Mouse (Mus musculus) embryonic facial prominence, embryonic 14.5 days (tissue): ENCODE measurements at regions not wholly inside any gene's neighbourhood (a gene's known extent, or its start where the extent isn't known, plus 50 kb on each side); places are given as distances from the start of the nearest gene placed in this dataset.

Experiments
- ATAC-seq: fragments of 200-750 bp; cut with Nextera tagmentation; 2 replicates; pipeline ENCODE4 v1.8.0; 2017; ENCODE audit warnings: low read depth, moderate number of reproducible peaks, moderate TSS enrichment
- DNase-seq: peaks from one replicate; pipeline ENCODE4 v3.0.0-alpha.2; 2015; ENCODE audit warnings: low spot score
- H3K27ac ChIP-seq: fragments of 300-500 bp; sonication (generic); replicated peaks from 2 replicates; pipeline ENCODE4 v1.5.1; 2014; ENCODE audit warnings: low read depth, mild to moderate bottlenecking, low read length, moderate library complexity
- H3K27me3 ChIP-seq: fragments of 300-500 bp; sonication (generic); replicated peaks from 2 replicates; pipeline ENCODE4 v1.6.1; 2014; ENCODE audit warnings: low read length; ENCODE audit not compliant: control insufficient read depth, insufficient read depth
- H3K36me3 ChIP-seq: fragments of 300-500 bp; sonication (generic); 2 replicates; pipeline ENCODE4 v1.6.1; 2014; ENCODE audit warnings: low read length, mixed read lengths; ENCODE audit not compliant: control insufficient read depth, insufficient read depth
- H3K4me1 ChIP-seq: fragments of 300-500 bp; sonication (generic); 2 replicates; pipeline ENCODE4 v1.6.1; 2014; ENCODE audit warnings: antibody characterized with exemption, low read length; ENCODE audit not compliant: control insufficient read depth, insufficient read depth
- H3K4me2 ChIP-seq: fragments of 300-500 bp; sonication (generic); 2 replicates; pipeline ENCODE4 v1.6.1; 2014; ENCODE audit warnings: low read depth, mild to moderate bottlenecking, low read length, moderate library complexity, mixed read lengths
- H3K4me3 ChIP-seq: fragments of 300-500 bp; sonication (generic); 2 replicates; pipeline ENCODE4 v1.5.1; 2014; ENCODE audit warnings: low read depth, mild to moderate bottlenecking, low read length
- H3K9ac ChIP-seq: fragments of 300-500 bp; sonication (generic); 2 replicates; pipeline ENCODE4 v1.6.1; 2014; ENCODE audit warnings: low read depth, mild to moderate bottlenecking, low read length, moderate library complexity, mixed read lengths
- H3K9me3 ChIP-seq: fragments of 300-500 bp; sonication (generic); 2 replicates; pipeline ENCODE4 v1.6.1; 2016; ENCODE audit warnings: low read length; ENCODE audit not compliant: control insufficient read depth
- WGBS: fragments of 180-500 bp; shearing (Covaris S2); extraction: QIAGEN DNeasy Blood & Tissue Kit; methylation state at CpG from one replicate; pipeline ENCODE4 v1.1.7; 2014; 5-methylcytosine and 5-hydroxymethylcytosine counted together

- Histone ChIP-seq H3K27ac (0 out of 2 replicates have a peak overlapping the region, but pooled peaks have one; percentile 19), H3K4me3 (no peak overlapping the region), H3K9me3 (no peaks in the 10 kb centered on the region), H3K9ac (no peak overlapping the region), H3K4me1 (peaks cover 11% of the 10 kb centered on the region), H3K36me3 (no peaks in the 10 kb centered on the region), H3K4me2 (no peak overlapping the region), H3K27me3 (no peaks in the 10 kb centered on the region)
- DNase-seq: peak; percentile 85
- 35% methylated on average over 5 of the region's 5 CpGs for WGBS
- ATAC-seq: peak; percentile 45
Observed at GRCm38 (mm10) chr7:90041565-90042024, 60.8 kb upstream of the Eed start.

GRCm38 (mm10) chr7:90042364-90042763 lies 61.6 kb upstream of the Eed start:
- H3K4me3 ChIP-seq: no peak overlapping the region
- no peak for DNase-seq
- H3K36me3 ChIP-seq: no peaks in the 10 kb centered on the region
- no peak for ATAC-seq
- H3K4me2 ChIP-seq: no peak overlapping the region
- H3K4me1 ChIP-seq: peaks cover 11% of the 10 kb centered on the region
- WGBS: 77% methylated on average over 7 of the region's 7 CpGs
- no peak overlapping the region for H3K9ac ChIP-seq
- H3K27ac ChIP-seq: no peak overlapping the region
- no peaks in the 10 kb centered on the region for H3K9me3 ChIP-seq
- no peaks in the 10 kb centered on the region for H3K27me3 ChIP-seq

GRCm38 (mm10) chr7:90043526-90043925 lies 62.7 kb upstream of the Eed start:
- Histone ChIP-seq H3K9ac (no peak overlapping the region), H3K4me3 (no peak overlapping the region), H3K4me2 (no peak overlapping the region), H3K36me3 (no peaks in the 10 kb centered on the region), H3K4me1 (peaks cover 11% of the 10 kb centered on the region), H3K27me3 (no peaks in the 10 kb centered on the region), H3K27ac (no peak overlapping the region; the same call in 1 of the 2 replicates), H3K9me3 (no peaks in the 10 kb centered on the region)
- ATAC-seq (no peak), DNase-seq (no peak)
- WGBS: 71% methylated on average over 8 of the region's 8 CpGs

GRCm38 (mm10) chr7:90044100-90044698 lies 63.4 kb upstream of the Eed start:
- no peak for ATAC-seq
- DNase-seq: no peak
- H3K27ac ChIP-seq: no peak overlapping the region

GRCm38 (mm10) chr7:90045208-90045800 lies 64.5 kb upstream of the Eed start:
- 71% methylated on average over 4 of the region's 4 CpGs for WGBS
- DNase-seq (no peak), ATAC-seq (no peak)
- Histone ChIP-seq H3K4me3 (no peak overlapping the region), H3K27ac (no peak overlapping the region), H3K9ac (no peak overlapping the region), H3K27me3 (no peaks in the 10 kb centered on the region), H3K4me1 (peaks cover 11% of the 10 kb centered on the region), H3K36me3 (no peaks in the 10 kb centered on the region), H3K9me3 (no peaks in the 10 kb centered on the region), H3K4me2 (no peak overlapping the region)

More at GRCm38 (mm10) chr7:90044100-90044698, 63.4 kb upstream of the Eed start:
- no peaks in the 10 kb centered on the region for H3K27me3 ChIP-seq
- H3K4me1 ChIP-seq: peaks cover 11% of the 10 kb centered on the region
- no peak overlapping the region for H3K9ac ChIP-seq
- H3K4me2 ChIP-seq: no peak overlapping the region
- WGBS: 74% methylated on average over 4 of the region's 4 CpGs
- no peaks in the 10 kb centered on the region for H3K36me3 ChIP-seq
- no peaks in the 10 kb centered on the region for H3K9me3 ChIP-seq
- H3K4me3 ChIP-seq: no peak overlapping the region

GRCm38 (mm10) chr7:90046228-90046627 lies 65.4 kb upstream of the Eed start:
- Histone ChIP-seq H3K4me3 (no peak overlapping the region), H3K27ac (no peak overlapping the region), H3K36me3 (no peaks in the 10 kb centered on the region), H3K4me2 (no peak overlapping the region), H3K27me3 (no peaks in the 10 kb centered on the region), H3K9ac (no peak overlapping the region), H3K4me1 (peaks cover 4% of the 10 kb centered on the region; the same call in 1 of the 2 replicates), H3K9me3 (no peaks in the 10 kb centered on the region)
- DNase-seq: no peak
- ATAC-seq: no peak
- 67% methylated on average over 3 of the region's 3 CpGs for WGBS

- Histone ChIP-seq H3K36me3 (no peaks in the 10 kb centered on the region), H3K4me2 (no peak overlapping the region), H3K27me3 (no peaks in the 10 kb centered on the region), H3K9ac (no peak overlapping the region), H3K4me1 (no peaks in the 10 kb centered on the region), H3K9me3 (no peaks in the 10 kb centered on the region), H3K27ac (no peak overlapping the region), H3K4me3 (no peak overlapping the region)
- no peak for DNase-seq
- WGBS: 90% methylated on average over 4 of the region's 4 CpGs
- ATAC-seq: no peak
Observed at GRCm38 (mm10) chr7:90046862-90047261, 66.1 kb upstream of the Eed start.

GRCm38 (mm10) chr7:90048401-90049307 lies 67.9 kb upstream of the Eed start:
- ATAC-seq (no peak), DNase-seq (peak; percentile 56)
- no peak overlapping the region for H3K27ac ChIP-seq
- H3K4me3 ChIP-seq: no peak overlapping the region
- H3K4me1 ChIP-seq: no peaks in the 10 kb centered on the region
- H3K9me3 ChIP-seq: no peaks in the 10 kb centered on the region
- WGBS: 60% methylated on average over 10 of the region's 10 CpGs
- no peak overlapping the region for H3K4me2 ChIP-seq
- H3K9ac ChIP-seq: no peak overlapping the region
- no peaks in the 10 kb centered on the region for H3K27me3 ChIP-seq
- H3K36me3 ChIP-seq: no peaks in the 10 kb centered on the region
